Mouse (Mus musculus): ENCODE measurements around the gene Ing1. TPM values are rescaled to one million over a fixed set of nuclear protein-coding genes. Genes with fewer than 3 reads are reported as not detected.

The Ing1 gene
- total and polyA plus RNA-seq, 3 experiments, result 9.6 to 26.9 (median 19.9) TPM

- Histone ChIP-seq H3K79me2 (replicated peaks; ENCODE audit: control insufficient read depth, insufficient read depth, low read length) (no peaks in the 10 kb centered on the region), H3K4me1 (ENCODE audit: control insufficient read depth, insufficient read depth, low read length) (no peaks in the 10 kb centered on the region), H3K36me3 (ENCODE audit: control insufficient read depth, insufficient read depth, low read length) (no peaks in the 10 kb centered on the region), H3K4me3 (no peak overlapping the region), H3K27me3 (ENCODE audit: control insufficient read depth, insufficient read depth, low read length) (no peaks in the 10 kb centered on the region), H3K9ac (ENCODE audit: low read depth, low read length) (no peak overlapping the region), H3K27ac (no peak overlapping the region)
- TF ChIP-seq EP300 (IDR thresholded peaks at IDR 0.05; ENCODE audit: insufficient read depth, low read depth, low read length) (no peak), POLR2A (IDR thresholded peaks at IDR 0.05; ENCODE audit: insufficient read depth, low read depth, low read length) (no peak), CTCF (IDR thresholded peaks at IDR 0.05) (no peak)
- intact Hi-C loops (cut with DNase I), result no loop called here
- WGBS, result 64% methylated on average over 21 of the region's 21 CpGs
- no peak for DNase-seq
These were observed 30.4 kb downstream of the Ing1 start for GRCm38 (mm10) chr8:11585513-11586373.

- intact Hi-C loops (cut with DNase I), result no loop called here
- Histone ChIP-seq H3K9ac (ENCODE audit: low read depth, low read length) (no peak overlapping the region), H3K79me2 (replicated peaks; ENCODE audit: control insufficient read depth, insufficient read depth, low read length) (no peaks in the 10 kb centered on the region), H3K27ac (no peak overlapping the region), H3K4me3 (no peak overlapping the region), H3K36me3 (ENCODE audit: control insufficient read depth, insufficient read depth, low read length) (no peaks in the 10 kb centered on the region), H3K4me1 (ENCODE audit: control insufficient read depth, insufficient read depth, low read length) (no peaks in the 10 kb centered on the region), H3K27me3 (ENCODE audit: control insufficient read depth, insufficient read depth, low read length) (no peaks in the 10 kb centered on the region)
- 54% methylated on average over 2 of the region's 2 CpGs for WGBS
- TF ChIP-seq POLR2A (IDR thresholded peaks at IDR 0.05; ENCODE audit: insufficient read depth, low read depth, low read length), result no peak
- no peak for TF ChIP-seq CTCF (IDR thresholded peaks at IDR 0.05)
- TF ChIP-seq EP300 (IDR thresholded peaks at IDR 0.05; ENCODE audit: insufficient read depth, low read depth, low read length), result no peak
- DNase-seq, result no peak
These were observed 31.0 kb downstream of the Ing1 start for GRCm38 (mm10) chr8:11586374-11586745.

GRCm38 (mm10) chr8:11591837-11592236, 36.5 kb downstream of the Ing1 start:
- TF ChIP-seq EP300 (IDR thresholded peaks at IDR 0.05; ENCODE audit: insufficient read depth, low read depth, low read length) (no peak), CTCF (IDR thresholded peaks at IDR 0.05) (no peak), POLR2A (IDR thresholded peaks at IDR 0.05; ENCODE audit: insufficient read depth, low read depth, low read length) (no peak)
- Histone ChIP-seq H3K79me2 (replicated peaks; ENCODE audit: control insufficient read depth, insufficient read depth, low read length) (no peaks in the 10 kb centered on the region), H3K9ac (ENCODE audit: low read depth, low read length) (no peak overlapping the region), H3K27ac (no peak overlapping the region), H3K27me3 (ENCODE audit: control insufficient read depth, insufficient read depth, low read length) (no peaks in the 10 kb centered on the region), H3K36me3 (ENCODE audit: control insufficient read depth, insufficient read depth, low read length) (no peaks in the 10 kb centered on the region), H3K4me3 (no peak overlapping the region), H3K4me1 (ENCODE audit: control insufficient read depth, insufficient read depth, low read length) (no peaks in the 10 kb centered on the region)
- intact Hi-C loops (cut with DNase I), result no loop called here
- DNase-seq, result no peak
- WGBS, result 80% methylated on average over 4 of the region's 4 CpGs

- no peaks in the 10 kb centered on the region for H3K4me1 ChIP-seq (ENCODE audit: control insufficient read depth, insufficient read depth, low read length)
- no peaks in the 10 kb centered on the region for H3K36me3 ChIP-seq (ENCODE audit: control insufficient read depth, insufficient read depth, low read length)
- H3K27ac ChIP-seq, result no peak overlapping the region
- H3K27me3 ChIP-seq (ENCODE audit: control insufficient read depth, insufficient read depth, low read length), result no peaks in the 10 kb centered on the region
- DNase-seq, result no peak
- intact Hi-C loops (cut with DNase I), result no loop called here
- 29% methylated on average over 13 of the region's 13 CpGs for WGBS
- H3K9ac ChIP-seq (ENCODE audit: low read depth, low read length), result no peak overlapping the region
- H3K4me3 ChIP-seq, result no peak overlapping the region
- H3K79me2 ChIP-seq (replicated peaks; ENCODE audit: control insufficient read depth, insufficient read depth, low read length), result no peaks in the 10 kb centered on the region
- TF ChIP-seq EP300 (IDR thresholded peaks at IDR 0.05; ENCODE audit: insufficient read depth, low read depth, low read length) (no peak), CTCF (IDR thresholded peaks at IDR 0.05) (no peak), POLR2A (IDR thresholded peaks at IDR 0.05; ENCODE audit: insufficient read depth, low read depth, low read length) (no peak)
These were observed 36.9 kb downstream of the Ing1 start for GRCm38 (mm10) chr8:11592296-11592695.

- H3K4me1 ChIP-seq (ENCODE audit: control insufficient read depth, insufficient read depth, low read length), result no peaks in the 10 kb centered on the region
- no peak overlapping the region for H3K4me3 ChIP-seq
- WGBS, result 45% methylated on average over 12 of the region's 12 CpGs
- H3K27me3 ChIP-seq (ENCODE audit: control insufficient read depth, insufficient read depth, low read length), result no peaks in the 10 kb centered on the region
- no peak overlapping the region for H3K27ac ChIP-seq
- DNase-seq, result no peak
- no peaks in the 10 kb centered on the region for H3K79me2 ChIP-seq (replicated peaks; ENCODE audit: control insufficient read depth, insufficient read depth, low read length)
- no peaks in the 10 kb centered on the region for H3K36me3 ChIP-seq (ENCODE audit: control insufficient read depth, insufficient read depth, low read length)
- intact Hi-C loops (cut with DNase I), result no loop called here
- no peak for TF ChIP-seq EP300 (IDR thresholded peaks at IDR 0.05; ENCODE audit: insufficient read depth, low read depth, low read length)
- TF ChIP-seq CTCF (IDR thresholded peaks at IDR 0.05), result no peak
- TF ChIP-seq POLR2A (IDR thresholded peaks at IDR 0.05; ENCODE audit: insufficient read depth, low read depth, low read length), result no peak
- no peak overlapping the region for H3K9ac ChIP-seq (ENCODE audit: low read depth, low read length)
These were observed 38.0 kb downstream of the Ing1 start for GRCm38 (mm10) chr8:11593222-11593884.

Measured in heart, adult 2 months (tissue).